Mouse (Mus musculus) fat pad, adult 2 months (tissue): ENCODE results near the gene Gm45808.
A peak's percentile ranks its signal among the peaks of the same experiment; 100 is the strongest.

Experiments
- DNase-seq: peaks from one replicate; pipeline ENCODE4 v3.0.0-alpha.2; 2011; ENCODE audit warnings: low read depth, low spot score; ENCODE audit errors: extremely low read depth

Gene Gm45808

GRCm38 (mm10) chr7:45455932-45456696 lies 30.5 kb downstream of the Gm45808 start:
- DNase-seq: no peak

DNA sequence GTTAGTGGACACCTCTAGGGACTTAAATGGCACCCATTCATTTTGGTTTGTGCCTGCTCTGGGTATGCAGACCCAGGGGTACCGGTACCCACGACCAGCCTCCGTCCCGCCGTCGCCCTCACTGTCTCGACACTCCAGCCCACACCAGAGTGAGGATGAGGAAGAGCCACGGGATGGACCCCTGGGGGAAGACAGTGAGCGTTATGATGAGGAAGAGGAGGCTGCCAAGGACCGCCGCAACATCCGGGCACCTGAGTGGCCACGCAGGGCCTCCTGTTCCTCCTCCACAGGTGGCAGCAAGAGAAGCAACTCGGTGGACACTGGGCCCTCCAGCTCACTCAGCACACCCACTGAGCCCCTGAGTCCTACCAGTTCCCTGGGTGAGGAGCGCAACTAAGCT lies 31.6 kb downstream of the Gm45808 start:
- no peak for DNase-seq

DNA sequence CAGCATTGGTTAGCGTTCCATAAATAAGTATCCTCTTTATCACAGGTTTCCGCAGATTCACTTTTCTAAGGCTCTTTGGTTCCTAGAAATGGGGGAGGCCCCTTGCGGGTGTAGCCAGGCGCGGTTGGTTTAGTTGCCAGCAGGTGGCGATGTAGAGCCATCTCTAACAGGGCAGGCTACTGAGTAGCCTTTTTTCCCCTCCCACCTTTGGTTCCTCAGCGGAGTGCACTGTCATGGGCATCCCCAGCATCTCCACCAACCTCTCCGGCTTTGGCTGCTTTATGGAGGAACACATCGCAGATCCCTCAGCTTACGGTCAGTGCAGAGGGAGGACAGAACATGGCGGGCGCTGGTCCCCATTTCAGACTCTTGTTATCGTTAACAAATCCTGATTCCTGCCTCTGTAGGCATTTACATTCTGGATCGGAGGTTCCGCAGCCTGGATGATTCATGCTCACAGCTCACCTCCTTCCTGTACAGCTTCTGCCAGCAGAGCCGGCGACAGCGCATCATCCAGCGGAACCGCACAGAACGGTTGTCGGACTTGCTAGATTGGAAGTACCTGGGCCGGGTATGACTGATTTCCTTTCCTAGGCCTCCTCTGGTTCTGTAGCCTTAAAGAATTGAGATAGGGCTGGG lies 35.1 kb downstream of the Gm45808 start:
- DNase-seq: no peak

- DNase-seq: no peak
Observed at GRCm38 (mm10) chr7:45449974-45450373, 36.6 kb downstream of the Gm45808 start.

- no peak for DNase-seq
Observed at GRCm38 (mm10) chr7:45447325-45447990, 39.2 kb downstream of the Gm45808 start.

DNA sequence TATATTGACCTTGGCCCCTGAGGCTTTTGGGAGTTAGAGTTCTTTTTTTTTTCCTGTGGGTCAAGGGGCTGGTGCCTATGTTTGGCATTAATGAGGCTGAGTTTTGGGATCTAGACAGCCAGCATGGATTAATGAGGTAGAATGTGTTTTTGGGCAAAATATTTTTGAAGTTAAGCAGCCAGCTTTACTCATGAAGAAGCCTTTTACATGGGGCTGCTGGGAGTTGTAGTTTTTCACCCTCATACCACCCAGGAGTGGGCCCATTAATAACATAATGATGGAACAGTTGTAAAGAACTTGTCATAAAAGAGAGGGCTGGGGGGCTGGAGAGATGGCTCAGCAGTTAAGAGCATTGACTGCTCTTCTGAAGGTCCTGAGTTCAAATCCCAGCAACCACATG lies 40.0 kb downstream of the Gm45808 start:
- DNase-seq: no peak

- no peak for DNase-seq
Observed at GRCm38 (mm10) chr7:45443526-45444420, 42.8 kb downstream of the Gm45808 start.

DNA sequence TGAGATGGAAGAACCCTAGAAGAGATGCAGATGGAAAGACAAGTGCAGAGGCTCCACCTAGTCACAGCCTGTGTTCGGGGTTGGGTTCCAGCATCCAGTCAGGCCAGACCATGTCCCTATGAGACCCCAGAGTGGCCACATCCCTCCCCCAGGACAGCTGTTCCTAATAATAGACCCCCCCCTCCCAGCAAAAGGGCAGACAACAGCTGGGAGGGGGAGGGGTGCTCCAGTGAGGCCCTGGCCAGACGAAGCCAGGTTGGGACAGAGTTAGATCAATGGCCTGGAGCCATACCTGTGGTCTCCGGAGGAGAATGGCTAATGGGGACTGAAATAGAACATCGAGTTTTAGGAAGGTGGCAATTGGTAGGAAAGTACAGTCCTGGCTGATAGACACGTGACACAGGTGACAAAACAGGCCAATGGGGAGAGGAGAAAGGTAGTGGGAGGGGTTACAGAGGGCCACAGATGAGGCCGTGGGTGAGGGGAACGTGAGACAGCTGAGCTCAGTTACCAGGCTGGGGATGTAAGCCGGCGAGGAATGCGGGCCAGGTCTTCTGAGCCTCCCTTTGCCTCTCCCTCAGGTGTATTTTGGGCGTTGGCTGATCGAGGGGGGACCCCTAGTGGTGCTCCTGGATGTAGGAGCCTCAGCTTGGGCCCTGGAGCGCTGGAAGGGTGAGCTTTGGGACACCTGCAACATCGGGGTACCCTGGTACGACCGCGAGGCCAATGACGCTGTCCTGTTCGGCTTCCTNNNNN lies 48.9 kb downstream of the Gm45808 start, which contains the start of gene Ruvbl2:
Ruvbl2 (minus strand) TSS at position 576 of the 756 bp plus-strand sequence.
- DNase-seq: no peak

- DNase-seq: no peak
Observed at GRCm38 (mm10) chr7:45437046-45437445, 49.6 kb downstream of the Gm45808 start.

DNA sequence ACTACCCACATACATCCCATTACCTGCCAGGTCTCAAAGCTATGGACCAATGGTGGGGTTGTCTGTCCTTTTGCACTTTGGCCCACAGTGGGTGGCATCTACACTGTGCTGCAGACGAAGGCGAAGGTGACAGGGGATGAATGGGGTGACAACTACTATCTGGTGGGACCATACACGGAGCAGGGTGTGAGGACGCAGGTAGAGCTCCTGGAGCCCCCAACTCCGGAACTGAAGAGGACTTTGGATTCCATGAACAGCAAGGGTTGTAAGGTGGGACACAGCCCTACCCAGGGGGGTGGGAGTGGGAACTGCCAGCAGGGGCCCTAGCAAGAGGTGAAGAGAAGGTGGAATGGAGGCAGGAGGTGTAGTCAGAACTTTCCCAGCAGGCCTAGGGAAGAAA lies 50.2 kb downstream of the Gm45808 start:
- DNase-seq: no peak

DNA sequence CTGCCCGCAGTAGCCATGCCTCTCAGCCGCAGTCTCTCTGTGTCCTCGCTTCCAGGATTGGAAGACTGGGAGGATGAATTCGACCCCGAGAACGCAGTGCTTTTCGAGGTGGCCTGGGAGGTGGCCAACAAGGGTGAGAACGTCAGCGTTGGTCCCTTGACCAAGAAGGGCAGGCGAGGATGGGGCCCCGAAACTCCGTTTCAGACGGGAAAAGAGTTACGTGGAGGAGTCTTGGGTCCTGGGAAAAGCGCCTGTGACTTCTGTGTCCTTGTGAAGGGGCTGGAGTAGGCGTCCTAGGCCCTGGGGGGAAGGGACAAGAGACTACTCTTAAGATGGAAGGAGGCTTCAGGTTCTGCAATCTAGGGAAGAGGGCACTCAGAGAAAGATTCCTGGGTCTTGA lies 51.6 kb downstream of the Gm45808 start:
- no peak for DNase-seq

GRCm38 (mm10) chr7:45434203-45435015 lies 52.2 kb downstream of the Gm45808 start, which contains the start of gene Gys1:
Gene Gys1, plus strand, starts transcription at chr7:45434844.
- DNase-seq: peak; percentile 99

GRCm38 (mm10) chr7:45433835-45434202 lies 52.8 kb downstream of the Gm45808 start:
- DNase-seq: no peak

DNA sequence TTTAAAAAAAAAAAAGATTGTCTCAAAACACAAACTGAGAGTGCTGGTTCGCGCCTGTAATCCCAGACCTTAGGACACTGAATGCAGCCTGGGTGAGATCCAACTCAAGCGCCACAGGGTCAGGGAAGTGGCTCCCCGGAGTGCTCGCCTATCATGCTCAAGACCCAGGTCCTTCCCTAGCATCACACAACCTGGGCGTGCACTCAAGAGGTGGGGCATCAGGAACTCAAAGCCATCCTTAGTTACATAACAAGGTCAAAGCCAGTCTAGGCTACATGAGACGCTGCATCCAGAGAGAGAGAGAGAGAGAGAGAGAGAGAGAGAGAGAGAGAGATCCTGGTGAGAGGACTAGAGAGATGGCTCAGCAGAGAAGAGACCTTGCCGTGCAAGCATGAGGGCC lies 60.1 kb downstream of the Gm45808 start:
- DNase-seq: no peak

- no peak for DNase-seq
Observed at GRCm38 (mm10) chr7:45421194-45421593, 65.4 kb downstream of the Gm45808 start.

DNA sequence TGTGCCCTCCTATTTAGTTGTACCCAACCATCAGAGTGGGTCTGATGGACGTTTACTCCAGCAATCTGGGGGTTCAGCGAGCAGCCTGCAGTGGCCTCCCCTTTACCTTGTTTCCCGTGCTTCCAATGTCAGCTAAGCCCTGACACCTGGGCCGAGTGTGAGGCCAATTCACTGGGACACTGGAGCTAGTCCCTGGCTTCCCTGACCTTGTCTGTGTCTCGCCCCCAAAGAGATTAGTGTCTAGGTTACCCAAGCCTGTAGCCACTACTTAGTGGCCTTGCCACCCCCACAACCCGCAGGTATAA lies 66.0 kb downstream of the Gm45808 start, which contains the start of gene Lhb:
Lhb (plus strand) TSS at position 206 of the 305 bp plus-strand sequence.
- no peak for DNase-seq

GRCm38 (mm10) chr7:45419859-45420614 lies 66.6 kb downstream of the Gm45808 start:
- DNase-seq: no peak

DNA sequence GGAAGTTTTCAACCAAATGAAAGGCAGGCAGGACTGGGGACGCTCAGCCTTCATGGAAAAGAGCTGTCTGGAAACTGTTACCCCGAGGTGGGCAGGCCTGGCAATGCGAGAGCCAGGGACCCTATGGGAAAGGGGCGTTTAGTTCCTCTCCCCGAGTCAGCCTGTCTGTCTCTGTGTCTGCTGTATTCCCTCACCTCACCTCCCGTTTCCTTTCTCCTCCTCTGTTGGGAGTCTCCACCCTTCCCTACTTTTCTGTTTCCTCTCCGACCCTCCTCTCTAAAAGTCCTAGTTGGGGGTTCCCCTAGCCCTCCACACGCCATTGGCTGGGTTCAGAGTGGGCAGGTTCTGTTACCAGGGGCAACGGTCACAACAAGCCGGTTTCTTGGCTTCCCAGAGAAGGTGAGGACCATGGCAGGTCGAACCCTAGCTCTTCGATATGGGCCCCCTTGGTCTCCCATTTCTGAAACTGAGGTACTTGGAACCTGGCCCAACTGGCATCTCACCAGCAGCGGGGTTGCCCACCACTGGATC lies 68.6 kb downstream of the Gm45808 start:
- no peak for DNase-seq
